Mouse (Mus musculus): Measurements from ENCODE around the gene Yap1. TPM values are rescaled to one million over a fixed set of nuclear protein-coding genes. Genes with fewer than 3 reads are reported as not detected.

Yap1 gene
- polyA plus RNA-seq, 1 experiment, result 128 TPM

DNA sequence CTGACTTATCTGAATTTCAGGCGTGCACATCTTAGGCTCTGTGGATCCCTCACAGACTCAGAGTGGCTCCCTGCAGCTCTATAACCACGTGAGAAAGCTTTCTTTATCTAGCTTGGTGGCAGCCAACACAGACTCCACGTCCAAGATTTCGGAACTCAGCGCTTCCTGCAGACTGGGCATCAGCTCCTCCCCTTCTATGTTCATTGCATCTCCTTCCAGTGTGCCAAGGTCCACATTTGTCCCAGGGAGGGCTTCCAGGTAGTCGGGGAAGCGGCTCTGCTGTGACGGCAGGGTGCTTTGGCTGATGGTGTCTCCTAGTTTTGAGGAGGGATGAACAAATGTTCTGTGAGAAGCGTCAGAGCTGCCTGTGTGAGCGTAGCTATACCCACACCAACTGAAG, 70.0 kb downstream of the Yap1 start:
- Histone ChIP-seq H3K4me1 (ENCODE audit: control insufficient read depth, insufficient read depth, low read length) (no peaks in the 10 kb centered on the region), H3K27ac (ENCODE audit: insufficient read depth, low read length) (no peak overlapping the region), H3K4me3 (ENCODE audit: insufficient read depth, low read length) (no peak overlapping the region)
- TF ChIP-seq CTCF (IDR thresholded peaks at IDR 0.05; ENCODE audit: borderline replicate concordance, insufficient read depth, low read length), result no peak
- TF ChIP-seq POLR2A (IDR thresholded peaks at IDR 0.05; ENCODE audit: low read depth, low read length), result no peak

DNA sequence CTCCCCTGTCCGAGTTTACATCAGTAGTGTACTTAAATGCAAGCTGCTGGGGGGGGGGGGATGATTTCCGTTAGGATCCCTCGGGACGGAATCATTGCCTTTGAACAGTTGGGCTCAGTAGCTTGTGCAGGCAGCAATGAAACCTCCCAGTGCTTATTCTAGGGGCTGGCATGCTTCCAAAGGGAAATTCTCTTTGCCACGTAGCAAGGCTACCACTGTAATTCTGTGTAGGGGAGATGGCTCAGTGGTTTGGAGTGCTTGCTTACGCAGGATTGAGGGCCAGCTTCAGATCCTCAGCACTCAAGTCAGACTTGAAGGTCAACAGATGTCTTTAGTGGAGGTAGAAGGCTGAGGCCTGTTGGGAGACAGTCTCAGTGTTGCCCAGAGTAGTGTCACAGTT, 74.8 kb downstream of the Yap1 start:
- peaks cover 4% of the 10 kb centered on the region; the same call in 1 of the 2 replicates for H3K4me1 ChIP-seq (ENCODE audit: control insufficient read depth, insufficient read depth, low read length)
- no peak for TF ChIP-seq POLR2A (IDR thresholded peaks at IDR 0.05; ENCODE audit: low read depth, low read length)
- no peak for TF ChIP-seq CTCF (IDR thresholded peaks at IDR 0.05; ENCODE audit: borderline replicate concordance, insufficient read depth, low read length)

GRCm38 (mm10) chr9:7928866-7929265, 75.5 kb downstream of the Yap1 start:
- Histone ChIP-seq H3K27ac (ENCODE audit: insufficient read depth, low read length) (no peak overlapping the region), H3K4me1 (ENCODE audit: control insufficient read depth, insufficient read depth, low read length) (peaks cover 4% of the 10 kb centered on the region; the same call in 1 of the 2 replicates), H3K4me3 (ENCODE audit: insufficient read depth, low read length) (no peak overlapping the region)
- TF ChIP-seq POLR2A (IDR thresholded peaks at IDR 0.05; ENCODE audit: low read depth, low read length) (no peak), CTCF (IDR thresholded peaks at IDR 0.05; ENCODE audit: borderline replicate concordance, insufficient read depth, low read length) (no peak)

More for the DNA sequence above, 74.8 kb downstream of the Yap1 start:
- H3K27ac ChIP-seq (ENCODE audit: insufficient read depth, low read length), result no peak overlapping the region
- no peak overlapping the region for H3K4me3 ChIP-seq (ENCODE audit: insufficient read depth, low read length)

DNA sequence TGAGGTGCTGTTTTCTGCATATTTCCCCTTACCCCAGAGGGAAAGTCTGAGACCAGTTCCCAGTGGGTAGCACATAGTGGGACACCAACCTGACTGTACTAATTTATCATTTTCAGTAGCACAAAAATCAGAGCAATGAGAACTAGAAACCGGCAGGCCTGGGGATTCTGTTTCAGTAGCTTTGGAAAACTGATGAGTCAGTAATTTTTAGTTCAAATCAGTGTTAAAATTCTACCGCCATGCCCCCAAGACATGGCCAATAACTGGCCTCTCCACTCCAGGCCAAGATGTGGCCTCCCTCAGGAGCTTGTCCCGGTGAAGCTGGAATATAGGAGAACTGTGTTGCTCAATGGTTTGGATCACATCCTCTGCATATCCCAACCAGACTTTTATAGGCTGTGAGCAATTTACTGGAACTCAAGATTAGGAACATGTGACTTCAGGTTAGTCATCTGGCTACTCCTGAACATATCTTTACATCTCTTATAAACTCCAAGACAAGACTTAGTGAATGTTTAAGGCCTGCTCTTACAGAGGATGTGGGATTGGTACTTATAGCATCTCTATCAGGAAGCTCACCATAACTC, 76.1 kb downstream of the Yap1 start:
- Histone ChIP-seq H3K4me1 (ENCODE audit: control insufficient read depth, insufficient read depth, low read length) (peaks cover 4% of the 10 kb centered on the region; the same call in 1 of the 2 replicates), H3K4me3 (ENCODE audit: insufficient read depth, low read length) (no peak overlapping the region), H3K27ac (ENCODE audit: insufficient read depth, low read length) (no peak overlapping the region)
- TF ChIP-seq POLR2A (IDR thresholded peaks at IDR 0.05; ENCODE audit: low read depth, low read length), result no peak

DNA sequence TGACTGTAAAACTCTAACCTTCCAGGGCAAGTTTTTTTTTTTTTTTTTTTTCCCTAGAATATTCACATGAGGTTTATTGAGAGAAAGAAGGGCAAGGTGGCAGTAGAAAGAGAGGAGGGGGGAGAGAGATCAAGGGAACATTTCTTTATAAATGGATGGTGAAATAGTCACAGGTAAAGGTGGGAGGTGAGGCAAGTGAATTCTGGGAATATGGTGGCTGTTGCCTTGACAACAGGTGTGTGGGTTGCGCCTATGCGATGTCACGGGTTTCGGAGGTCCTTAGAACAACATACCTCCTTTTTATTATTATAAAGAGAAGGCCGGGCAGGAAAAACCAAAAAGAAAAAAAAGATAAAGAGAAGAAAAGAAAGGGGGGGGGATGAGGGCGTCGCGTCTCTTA, 89.5 kb downstream of the Yap1 start:
- 0 out of 2 replicates have a peak, but pooled peaks cover 2% of the 10 kb centered on the region for H3K4me1 ChIP-seq (ENCODE audit: control insufficient read depth, insufficient read depth, low read length)
- TF ChIP-seq CTCF (IDR thresholded peaks at IDR 0.05; ENCODE audit: borderline replicate concordance, insufficient read depth, low read length) (no peak), POLR2A (IDR thresholded peaks at IDR 0.05; ENCODE audit: low read depth, low read length) (no peak)
- H3K27ac ChIP-seq (ENCODE audit: insufficient read depth, low read length), result peak overlapping the region; percentile 57
- H3K4me3 ChIP-seq (ENCODE audit: insufficient read depth, low read length), result no peak overlapping the region

DNA sequence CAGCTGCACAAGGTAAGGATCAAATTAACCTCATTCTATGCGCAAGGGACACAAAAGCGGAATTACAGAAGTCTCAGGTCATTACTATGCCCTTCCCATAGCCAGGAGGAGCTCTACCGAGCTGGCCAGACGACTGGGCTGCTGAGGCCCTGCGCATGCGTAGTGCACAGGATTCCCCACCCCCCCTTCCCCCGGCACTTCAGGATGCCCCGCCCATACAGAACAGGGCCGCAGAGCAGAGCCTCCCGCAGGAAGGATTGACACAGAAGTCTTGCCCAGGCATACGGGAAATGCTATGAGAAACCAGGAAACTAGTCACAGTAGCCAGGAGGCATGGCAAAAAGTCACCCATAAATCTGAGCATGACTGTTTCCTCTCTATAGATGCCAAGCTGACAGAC, 89.9 kb downstream of the Yap1 start:
- H3K4me1 ChIP-seq (ENCODE audit: control insufficient read depth, insufficient read depth, low read length), result 0 out of 2 replicates have a peak, but pooled peaks cover 2% of the 10 kb centered on the region
- H3K27ac ChIP-seq (ENCODE audit: insufficient read depth, low read length), result peak overlapping the region; percentile 57
- no peak overlapping the region for H3K4me3 ChIP-seq (ENCODE audit: insufficient read depth, low read length)
- TF ChIP-seq CTCF (IDR thresholded peaks at IDR 0.05; ENCODE audit: borderline replicate concordance, insufficient read depth, low read length), result no peak
- TF ChIP-seq POLR2A (IDR thresholded peaks at IDR 0.05; ENCODE audit: low read depth, low read length), result peak; percentile 40; the same call in 1 of the 2 replicates

- Histone ChIP-seq H3K27ac (ENCODE audit: insufficient read depth, low read length) (peak overlapping the region; percentile 39; the same call in 1 of the 2 replicates), H3K4me1 (ENCODE audit: control insufficient read depth, insufficient read depth, low read length) (0 out of 2 replicates have a peak, but pooled peaks cover 2% of the 10 kb centered on the region), H3K4me3 (ENCODE audit: insufficient read depth, low read length) (no peak overlapping the region)
- TF ChIP-seq CTCF (IDR thresholded peaks at IDR 0.05; ENCODE audit: borderline replicate concordance, insufficient read depth, low read length) (no peak), POLR2A (IDR thresholded peaks at IDR 0.05; ENCODE audit: low read depth, low read length) (no peak)
Observed at GRCm38 (mm10) chr9:7913953-7914352, 90.4 kb downstream of the Yap1 start.

DNA sequence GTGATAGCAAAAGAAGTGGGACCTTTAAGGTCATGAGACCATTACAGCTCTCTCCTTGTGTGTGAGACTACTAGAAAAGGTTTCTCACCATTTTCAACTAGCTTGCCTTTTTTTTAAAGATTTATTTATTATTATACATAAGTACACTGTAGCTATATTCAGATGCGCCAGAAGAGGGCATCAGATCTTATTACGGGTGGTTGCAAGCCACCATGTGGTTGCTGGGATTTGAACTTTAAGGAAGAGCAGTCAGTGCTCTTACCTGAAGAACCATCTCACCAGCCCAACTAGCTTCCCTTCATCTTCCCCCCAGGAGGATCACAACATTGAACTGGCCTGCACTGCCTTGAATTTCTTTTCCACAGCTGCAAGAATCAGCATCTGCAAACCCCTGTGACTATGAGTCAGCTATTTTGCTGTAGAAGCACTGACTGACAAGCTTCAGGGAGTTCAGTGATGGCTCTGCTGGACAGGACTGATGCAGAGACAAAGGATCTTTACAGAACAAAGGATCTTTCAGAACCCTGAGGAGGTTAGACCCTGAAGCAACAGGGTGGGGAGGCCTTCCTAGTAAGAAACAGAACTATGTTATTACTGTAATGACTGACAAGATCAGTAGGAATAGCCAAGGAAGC, 96.9 kb downstream of the Yap1 start:
- Histone ChIP-seq H3K4me1 (ENCODE audit: control insufficient read depth, insufficient read depth, low read length) (no peaks in the 10 kb centered on the region), H3K4me3 (ENCODE audit: insufficient read depth, low read length) (no peak overlapping the region), H3K27ac (ENCODE audit: insufficient read depth, low read length) (no peak overlapping the region)
- no peak for TF ChIP-seq POLR2A (IDR thresholded peaks at IDR 0.05; ENCODE audit: low read depth, low read length)
- TF ChIP-seq CTCF (IDR thresholded peaks at IDR 0.05; ENCODE audit: borderline replicate concordance, insufficient read depth, low read length), result no peak

DNA sequence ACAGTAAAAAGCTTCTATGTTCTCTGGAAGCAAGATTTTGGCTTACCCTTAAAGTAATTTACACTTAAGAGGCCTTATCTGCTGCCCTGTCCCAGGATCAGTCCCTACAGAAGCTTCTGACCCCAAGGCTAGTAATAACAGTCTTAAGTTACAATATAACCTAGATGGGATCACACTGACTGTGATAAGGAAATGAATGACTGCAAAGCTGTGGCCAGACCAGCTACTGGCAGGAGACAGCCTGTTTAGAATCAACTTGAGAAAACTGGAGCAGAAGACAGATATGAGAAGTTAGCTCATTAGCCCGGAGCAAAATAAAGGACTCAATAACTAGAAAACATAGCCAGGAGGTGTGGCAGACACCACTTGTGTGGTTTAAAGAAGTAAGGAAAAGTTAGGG, 97.8 kb downstream of the Yap1 start:
- H3K4me3 ChIP-seq (ENCODE audit: insufficient read depth, low read length), result no peak overlapping the region
- no peaks in the 10 kb centered on the region for H3K4me1 ChIP-seq (ENCODE audit: control insufficient read depth, insufficient read depth, low read length)
- TF ChIP-seq POLR2A (IDR thresholded peaks at IDR 0.05; ENCODE audit: low read depth, low read length) (no peak), CTCF (IDR thresholded peaks at IDR 0.05; ENCODE audit: borderline replicate concordance, insufficient read depth, low read length) (no peak)
- no peak overlapping the region for H3K27ac ChIP-seq (ENCODE audit: insufficient read depth, low read length)

DNA sequence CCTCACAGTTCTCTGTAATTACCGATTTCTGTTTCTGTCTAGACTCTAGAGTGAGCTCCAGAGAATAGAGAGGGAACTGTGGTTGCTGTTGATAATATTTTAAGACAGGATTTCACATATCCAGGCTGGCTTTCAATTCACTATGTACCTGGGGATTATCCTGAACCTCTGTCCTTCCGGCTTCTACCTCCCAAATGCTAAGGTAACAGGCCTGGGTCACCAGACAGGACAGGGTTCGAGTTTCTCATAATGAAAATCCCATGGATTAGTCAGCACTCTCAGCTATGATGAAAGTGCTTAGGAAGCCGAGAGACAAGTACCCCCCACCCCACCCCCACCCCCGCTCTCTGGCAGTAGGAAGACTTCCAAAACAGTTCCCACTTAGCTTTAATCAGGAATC, 100.6 kb downstream of the Yap1 start:
- TF ChIP-seq CTCF (IDR thresholded peaks at IDR 0.05; ENCODE audit: borderline replicate concordance, insufficient read depth, low read length) (no peak), POLR2A (IDR thresholded peaks at IDR 0.05; ENCODE audit: low read depth, low read length) (no peak)
- Histone ChIP-seq H3K27ac (ENCODE audit: insufficient read depth, low read length) (no peak overlapping the region), H3K4me1 (ENCODE audit: control insufficient read depth, insufficient read depth, low read length) (no peaks in the 10 kb centered on the region), H3K4me3 (ENCODE audit: insufficient read depth, low read length) (no peak overlapping the region)

Measured in embryonic fibroblast, embryonic 13.5 days (primary cell).